Mouse (Mus musculus) lung, postnatal 0 days (tissue): ENCODE data around the gene Cdh5.

ENCODE experiments used
- CTCF ChIP-seq: IDR thresholded peaks from 2 replicates; pipeline ENCODE4 v1.5.1; 2016; ENCODE audit warnings: antibody characterized with exemption, mild to moderate bottlenecking
- EP300 ChIP-seq: IDR thresholded peaks from 2 replicates; pipeline ENCODE4 v1.6.1; 2016; ENCODE audit warnings: antibody characterized with exemption, mild to moderate bottlenecking, control low read depth

GRCm38 (mm10) chr8:104103462-104103861 is 2.0 kb downstream of the Cdh5 start:
- TF ChIP-seq EP300 (no peak), CTCF (no peak)
